Mouse (Mus musculus): ENCODE measurements around the gene Itga6. TPM values are rescaled to one million over a fixed set of nuclear protein-coding genes. Genes with fewer than 3 reads are reported as not detected.

Itga6 gene
- polyA plus RNA-seq, 1 experiment = 151 TPM

GRCm38 (mm10) chr2:71813022-71813358 lies 67.6 kb downstream of the Itga6 start:
- Histone ChIP-seq H3K9ac (ENCODE audit: low read depth, poor library complexity, severe bottlenecking) (no peak overlapping the region), H3K9me3 (replicated peaks; ENCODE audit: control insufficient read depth, insufficient read depth, low read length, poor library complexity, severe bottlenecking) (no peaks in the 10 kb centered on the region), H3K4me1 (ENCODE audit: control insufficient read depth, insufficient read depth, low read length) (peaks cover 12% of the 10 kb centered on the region), H3K27me3 (ENCODE audit: control insufficient read depth, insufficient read depth, low read length, poor library complexity, severe bottlenecking) (no peaks in the 10 kb centered on the region), H3K4me3 (ENCODE audit: low read depth, low read length) (no peak overlapping the region), H3K27ac (ENCODE audit: insufficient read depth, low read length) (no peak overlapping the region), H3K36me3 (ENCODE audit: control insufficient read depth, insufficient read depth, low read length, poor library complexity, severe bottlenecking) (peaks cover 5% of the 10 kb centered on the region; the same call in 1 of the 2 replicates)
- TF ChIP-seq POLR2A (IDR thresholded peaks at IDR 0.05; ENCODE audit: insufficient read depth, low read length) (no peak), CTCF (IDR thresholded peaks at IDR 0.05; ENCODE audit: low read depth, low read length) (no peak), EP300 (IDR thresholded peaks at IDR 0.05; ENCODE audit: insufficient read depth, low read depth, low read length) (no peak)

- Histone ChIP-seq H3K4me3 (ENCODE audit: low read depth, low read length) (no peak overlapping the region), H3K9ac (ENCODE audit: low read depth, poor library complexity, severe bottlenecking) (no peak overlapping the region), H3K9me3 (replicated peaks; ENCODE audit: control insufficient read depth, insufficient read depth, low read length, poor library complexity, severe bottlenecking) (no peaks in the 10 kb centered on the region), H3K27ac (ENCODE audit: insufficient read depth, low read length) (peak overlapping the region; percentile 24), H3K36me3 (ENCODE audit: control insufficient read depth, insufficient read depth, low read length, poor library complexity, severe bottlenecking) (peaks cover 5% of the 10 kb centered on the region; the same call in 1 of the 2 replicates), H3K27me3 (ENCODE audit: control insufficient read depth, insufficient read depth, low read length, poor library complexity, severe bottlenecking) (no peaks in the 10 kb centered on the region), H3K4me1 (ENCODE audit: control insufficient read depth, insufficient read depth, low read length) (peaks cover 10% of the 10 kb centered on the region)
- TF ChIP-seq EP300 (IDR thresholded peaks at IDR 0.05; ENCODE audit: insufficient read depth, low read depth, low read length) (no peak), POLR2A (IDR thresholded peaks at IDR 0.05; ENCODE audit: insufficient read depth, low read length) (no peak), CTCF (IDR thresholded peaks at IDR 0.05; ENCODE audit: low read depth, low read length) (no peak)
Measured at GRCm38 (mm10) chr2:71813371-71813770, 68.0 kb downstream of the Itga6 start.

GRCm38 (mm10) chr2:71814016-71814415 lies 68.6 kb downstream of the Itga6 start:
- no peak for TF ChIP-seq CTCF (IDR thresholded peaks at IDR 0.05; ENCODE audit: low read depth, low read length)
- no peak for TF ChIP-seq POLR2A (IDR thresholded peaks at IDR 0.05; ENCODE audit: insufficient read depth, low read length)
- TF ChIP-seq EP300 (IDR thresholded peaks at IDR 0.05; ENCODE audit: insufficient read depth, low read depth, low read length) = no peak
- Histone ChIP-seq H3K4me1 (ENCODE audit: control insufficient read depth, insufficient read depth, low read length) (peaks cover 9% of the 10 kb centered on the region), H3K36me3 (ENCODE audit: control insufficient read depth, insufficient read depth, low read length, poor library complexity, severe bottlenecking) (peaks cover 7% of the 10 kb centered on the region; the same call in 1 of the 2 replicates), H3K9me3 (replicated peaks; ENCODE audit: control insufficient read depth, insufficient read depth, low read length, poor library complexity, severe bottlenecking) (no peaks in the 10 kb centered on the region), H3K9ac (ENCODE audit: low read depth, poor library complexity, severe bottlenecking) (no peak overlapping the region), H3K27ac (ENCODE audit: insufficient read depth, low read length) (peak overlapping the region; percentile 17), H3K27me3 (ENCODE audit: control insufficient read depth, insufficient read depth, low read length, poor library complexity, severe bottlenecking) (no peaks in the 10 kb centered on the region), H3K4me3 (ENCODE audit: low read depth, low read length) (no peak overlapping the region)

- peak overlapping the region; percentile 0; the same call in 1 of the 2 replicates for H3K4me3 ChIP-seq (ENCODE audit: low read depth, low read length)
- peak overlapping the region; percentile 29 for H3K27ac ChIP-seq (ENCODE audit: insufficient read depth, low read length)
Measured at GRCm38 (mm10) chr2:71815279-71815678, 69.9 kb downstream of the Itga6 start.

GRCm38 (mm10) chr2:71816391-71817041 lies 71.1 kb downstream of the Itga6 start:
- Histone ChIP-seq H3K27ac (ENCODE audit: insufficient read depth, low read length) (no peak overlapping the region), H3K4me1 (ENCODE audit: control insufficient read depth, insufficient read depth, low read length) (peaks cover 9% of the 10 kb centered on the region), H3K27me3 (ENCODE audit: control insufficient read depth, insufficient read depth, low read length, poor library complexity, severe bottlenecking) (no peaks in the 10 kb centered on the region), H3K9me3 (replicated peaks; ENCODE audit: control insufficient read depth, insufficient read depth, low read length, poor library complexity, severe bottlenecking) (no peaks in the 10 kb centered on the region), H3K4me3 (ENCODE audit: low read depth, low read length) (no peak overlapping the region), H3K36me3 (ENCODE audit: control insufficient read depth, insufficient read depth, low read length, poor library complexity, severe bottlenecking) (peaks cover 21% of the 10 kb centered on the region), H3K9ac (ENCODE audit: low read depth, poor library complexity, severe bottlenecking) (0 out of 2 replicates have a peak overlapping the region, but pooled peaks have one; percentile 9)
- TF ChIP-seq CTCF (IDR thresholded peaks at IDR 0.05; ENCODE audit: low read depth, low read length) = no peak
- TF ChIP-seq EP300 (IDR thresholded peaks at IDR 0.05; ENCODE audit: insufficient read depth, low read depth, low read length) = no peak
- no peak for TF ChIP-seq POLR2A (IDR thresholded peaks at IDR 0.05; ENCODE audit: insufficient read depth, low read length)

More at GRCm38 (mm10) chr2:71815279-71815678, 69.9 kb downstream of the Itga6 start:
- Histone ChIP-seq H3K27me3 (ENCODE audit: control insufficient read depth, insufficient read depth, low read length, poor library complexity, severe bottlenecking) (no peaks in the 10 kb centered on the region), H3K36me3 (ENCODE audit: control insufficient read depth, insufficient read depth, low read length, poor library complexity, severe bottlenecking) (peaks cover 16% of the 10 kb centered on the region), H3K9ac (ENCODE audit: low read depth, poor library complexity, severe bottlenecking) (no peak overlapping the region), H3K4me1 (ENCODE audit: control insufficient read depth, insufficient read depth, low read length) (peaks cover 9% of the 10 kb centered on the region), H3K9me3 (replicated peaks; ENCODE audit: control insufficient read depth, insufficient read depth, low read length, poor library complexity, severe bottlenecking) (no peaks in the 10 kb centered on the region)
- TF ChIP-seq POLR2A (IDR thresholded peaks at IDR 0.05; ENCODE audit: insufficient read depth, low read length) = no peak
- 0 out of 2 replicates have a peak, but pooled peaks have one; percentile 3 for TF ChIP-seq EP300 (IDR thresholded peaks at IDR 0.05; ENCODE audit: insufficient read depth, low read depth, low read length)

- no peak for TF ChIP-seq POLR2A (IDR thresholded peaks at IDR 0.05; ENCODE audit: insufficient read depth, low read length)
- TF ChIP-seq EP300 (IDR thresholded peaks at IDR 0.05; ENCODE audit: insufficient read depth, low read depth, low read length) = no peak
- TF ChIP-seq CTCF (IDR thresholded peaks at IDR 0.05; ENCODE audit: low read depth, low read length) = no peak
- H3K9me3 ChIP-seq (replicated peaks; ENCODE audit: control insufficient read depth, insufficient read depth, low read length, poor library complexity, severe bottlenecking) = no peaks in the 10 kb centered on the region
- peaks cover 49% of the 10 kb centered on the region for H3K36me3 ChIP-seq (ENCODE audit: control insufficient read depth, insufficient read depth, low read length, poor library complexity, severe bottlenecking)
- H3K4me3 ChIP-seq (ENCODE audit: low read depth, low read length) = no peak overlapping the region
- no peaks in the 10 kb centered on the region for H3K4me1 ChIP-seq (ENCODE audit: control insufficient read depth, insufficient read depth, low read length)
- H3K27me3 ChIP-seq (ENCODE audit: control insufficient read depth, insufficient read depth, low read length, poor library complexity, severe bottlenecking) = no peaks in the 10 kb centered on the region
- no peak overlapping the region for H3K9ac ChIP-seq (ENCODE audit: low read depth, poor library complexity, severe bottlenecking)
- no peak overlapping the region for H3K27ac ChIP-seq (ENCODE audit: insufficient read depth, low read length)
Measured at GRCm38 (mm10) chr2:71824146-71824545, 78.7 kb downstream of the Itga6 start.
